Mouse (Mus musculus) limb, embryonic 14.5 days (tissue): ENCODE results near the gene Ajuba. TPM values are rescaled to one million over a fixed set of nuclear protein-coding genes. Genes with fewer than 3 reads are reported as not detected.
A peak's percentile ranks its signal among the peaks of the same experiment; 100 is the strongest.

Experiments
- ATAC-seq: fragments of 200-750 bp; cut with Nextera tagmentation; 2 replicates; pipeline ENCODE4 v1.8.0; 2017; ENCODE audit warnings: low read depth, moderate number of reproducible peaks, moderate TSS enrichment; ENCODE audit not compliant: low FRiP score
- DNase-seq: peaks from one replicate; pipeline ENCODE4 v3.0.0-alpha.2; 2015; ENCODE audit warnings: low spot score
- H3K27ac ChIP-seq: fragments of 300-500 bp; sonication (generic); replicated peaks from 2 replicates; pipeline ENCODE4 v1.5.1; 2014; ENCODE audit warnings: low read depth, mild to moderate bottlenecking, low read length, moderate library complexity, mixed read lengths
- H3K27me3 ChIP-seq: fragments of 300-500 bp; sonication (generic); 2 replicates; pipeline ENCODE4 v1.6.1; 2014; ENCODE audit warnings: low read length, mixed read lengths; ENCODE audit not compliant: control insufficient read depth, insufficient read depth
- H3K36me3 ChIP-seq: fragments of 300-500 bp; sonication (generic); 2 replicates; pipeline ENCODE4 v1.6.1; 2014; ENCODE audit warnings: mild to moderate bottlenecking, low read length, moderate library complexity, mixed read lengths; ENCODE audit not compliant: control insufficient read depth, insufficient read depth
- H3K4me1 ChIP-seq: fragments of 300-500 bp; sonication (generic); 2 replicates; pipeline ENCODE4 v1.6.1; 2014; ENCODE audit warnings: antibody characterized with exemption, low read length, mixed read lengths; ENCODE audit not compliant: control insufficient read depth, insufficient read depth
- H3K4me2 ChIP-seq: fragments of 300-500 bp; sonication (generic); replicated peaks from 2 replicates; pipeline ENCODE4 v1.6.1; 2014; ENCODE audit warnings: low read depth, mild to moderate bottlenecking, low read length, moderate library complexity; ENCODE audit not compliant: severe bottlenecking
- H3K4me3 ChIP-seq: fragments of 300-500 bp; sonication (generic); replicated peaks from 2 replicates; pipeline ENCODE4 v1.5.1; 2014; ENCODE audit warnings: low read length
- H3K9ac ChIP-seq: fragments of 300-500 bp; sonication (generic); 2 replicates; pipeline ENCODE4 v1.6.1; 2014; ENCODE audit warnings: mild to moderate bottlenecking, low read depth, low read length, moderate library complexity; ENCODE audit not compliant: severe bottlenecking
- H3K9me3 ChIP-seq: fragments of 300-500 bp; sonication (generic); 2 replicates; pipeline ENCODE4 v1.6.1; 2016; ENCODE audit warnings: low read length; ENCODE audit not compliant: control insufficient read depth
- POLR2A ChIP-seq: fragments of 200-500 bp; IDR thresholded peaks from 2 replicates; pipeline ENCODE4 v1.8.0; 2012; ENCODE audit warnings: inconsistent platforms, mild to moderate bottlenecking, moderate library complexity, borderline replicate concordance; ENCODE audit not compliant: insufficient read depth, insufficient read length; ENCODE audit errors: extremely low read depth
- WGBS: fragments of 180-500 bp; shearing (Covaris S2); extraction: QIAGEN DNeasy Blood & Tissue Kit; methylation state at CpG from one replicate; pipeline ENCODE4 v1.1.7; 2014; 5-methylcytosine and 5-hydroxymethylcytosine counted together
- polyA plus RNA-seq, 2 experiments: library from polyadenylated mRNA; depleted of rRNA in 1 of 2; stranded (reverse) in 1 of 2; unstranded in 1 of 2; fragments of >200 nt; fragmentation: Nextera tagmentation in 1 of 2; extraction: Ambion mirVana in 1 of 2; gene quantifications; 2 replicates each; pipeline versions ENCODE4 v1.2.1 to v1.2.3; 2012 to 2014

The Ajuba gene
- polyA plus RNA-seq, 2 experiments: 18.1 to 61.4 TPM

DNA sequence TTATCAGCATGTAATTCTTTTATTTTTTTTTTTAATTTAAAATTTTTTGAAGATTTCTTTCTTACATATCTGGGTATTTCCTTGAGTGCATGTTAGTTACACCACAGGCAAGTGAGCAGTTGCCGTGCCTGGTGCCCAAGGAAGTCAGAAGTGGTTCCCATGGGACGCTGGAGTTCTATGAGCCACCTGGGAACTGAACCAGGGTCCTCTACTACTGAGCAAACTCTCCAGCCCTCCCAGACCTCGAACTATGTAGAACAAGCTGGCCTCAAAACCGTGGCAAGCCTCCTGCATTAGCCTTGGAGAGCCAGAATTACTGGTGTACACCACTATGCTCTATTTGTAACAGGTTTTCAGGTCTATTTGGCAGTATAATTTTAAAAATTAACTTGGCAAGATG is 25.3 kb upstream of the Ajuba start:
- DNase-seq: no peak
- Histone ChIP-seq H3K27ac (peak overlapping the region; percentile 90), H3K36me3 (no peaks in the 10 kb centered on the region), H3K9ac (peak overlapping the region; percentile 84; the same call in 1 of the 2 replicates), H3K4me2 (peak overlapping the region; percentile 44), H3K27me3 (no peaks in the 10 kb centered on the region), H3K9me3 (no peaks in the 10 kb centered on the region), H3K4me3 (peak overlapping the region; percentile 62), H3K4me1 (peaks cover 18% of the 10 kb centered on the region)
- peak; percentile 1; the same call in 1 of the 2 replicates for ATAC-seq
- no peak for TF ChIP-seq POLR2A
- 35% methylated on average over 4 of the region's 4 CpGs for WGBS

- H3K9ac ChIP-seq: no peak overlapping the region
- H3K4me2 ChIP-seq: no peak overlapping the region
- H3K4me1 ChIP-seq: peaks cover 18% of the 10 kb centered on the region
- H3K36me3 ChIP-seq: no peaks in the 10 kb centered on the region; the same call in 1 of the 2 replicates
- H3K27ac ChIP-seq: no peak overlapping the region
- ATAC-seq (no peak), DNase-seq (no peak)
- no peak overlapping the region for H3K4me3 ChIP-seq
- H3K9me3 ChIP-seq: no peaks in the 10 kb centered on the region
- TF ChIP-seq POLR2A: no peak
- H3K27me3 ChIP-seq: no peaks in the 10 kb centered on the region
- WGBS: 80% methylated on average over 2 of the region's 2 CpGs
Measured at GRCm38 (mm10) chr14:54601601-54602000, 24.2 kb upstream of the Ajuba start.

DNA sequence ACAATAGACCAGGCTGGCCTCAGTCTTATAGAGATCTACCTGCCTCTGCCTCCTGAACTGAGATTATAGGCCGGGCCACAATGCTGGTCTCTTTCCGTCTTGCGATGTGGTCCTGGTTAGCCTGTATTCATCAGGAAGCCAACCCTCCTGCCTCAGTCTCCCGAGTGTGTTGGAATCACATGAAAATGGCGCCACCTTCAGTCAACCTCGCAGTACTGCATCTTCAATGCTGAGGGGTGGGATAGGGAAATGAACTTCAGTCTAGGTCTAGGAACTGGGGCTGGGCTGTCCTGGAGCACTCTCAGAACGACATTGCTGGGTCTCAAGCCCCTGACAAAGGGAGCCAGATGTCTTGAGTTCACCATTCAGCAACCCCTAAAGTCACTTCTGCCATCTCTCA is 19.7 kb upstream of the Ajuba start:
- ATAC-seq: no peak
- Histone ChIP-seq H3K4me1 (no peaks in the 10 kb centered on the region), H3K27ac (no peak overlapping the region), H3K9me3 (no peaks in the 10 kb centered on the region), H3K36me3 (peaks cover 13% of the 10 kb centered on the region; the same call in 1 of the 2 replicates), H3K4me2 (no peak overlapping the region), H3K4me3 (no peak overlapping the region), H3K9ac (no peak overlapping the region), H3K27me3 (no peaks in the 10 kb centered on the region)
- 72% methylated on average over 7 of the region's 7 CpGs for WGBS
- no peak for TF ChIP-seq POLR2A
- no peak for DNase-seq

DNA sequence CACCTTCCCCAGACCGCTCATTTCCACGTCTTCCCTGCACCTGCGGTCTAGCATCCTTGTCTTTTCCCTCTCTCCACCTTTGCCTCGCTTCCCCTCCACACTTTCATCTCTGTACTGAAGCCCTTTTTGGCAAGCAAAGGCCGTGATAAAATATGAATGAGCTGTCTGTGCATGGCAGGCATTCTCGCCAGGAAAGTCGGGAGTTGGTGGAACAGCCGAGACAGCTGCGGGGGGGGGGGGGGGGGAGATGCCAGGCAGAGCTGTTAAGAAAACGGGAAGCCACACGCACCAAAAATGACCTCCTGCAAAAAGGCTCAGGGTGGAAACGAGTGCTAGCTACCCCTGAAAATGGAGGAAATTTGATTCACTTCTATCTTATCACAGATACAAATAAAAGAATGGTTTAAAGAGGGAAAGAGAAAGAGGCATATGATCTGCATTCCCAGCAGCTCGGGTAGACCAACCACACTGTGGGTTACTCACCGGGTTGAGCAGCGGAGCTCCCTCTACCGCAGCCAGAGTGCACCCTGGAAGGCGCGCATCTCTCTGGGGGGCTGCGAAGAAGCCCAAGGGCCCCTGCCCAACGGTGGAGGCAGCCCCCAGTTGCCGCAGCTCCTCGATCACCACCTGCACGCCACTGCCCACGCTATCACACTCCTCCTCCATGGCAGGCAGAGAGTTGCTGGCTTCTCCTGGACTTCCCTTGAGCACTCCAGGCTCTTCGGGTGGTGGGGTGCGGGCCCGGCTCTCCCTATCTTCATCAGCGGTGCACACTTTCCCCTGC is 17.5 kb upstream of the Ajuba start:
- no peak overlapping the region for H3K4me3 ChIP-seq
- TF ChIP-seq POLR2A: no peak
- no peak overlapping the region for H3K9ac ChIP-seq
- DNase-seq (no peak), ATAC-seq (no peak)
- peaks cover 28% of the 10 kb centered on the region; the same call in 1 of the 2 replicates for H3K36me3 ChIP-seq
- H3K4me2 ChIP-seq: no peak overlapping the region
- no peak overlapping the region for H3K27ac ChIP-seq
- H3K27me3 ChIP-seq: no peaks in the 10 kb centered on the region
- H3K4me1 ChIP-seq: no peaks in the 10 kb centered on the region
- WGBS: 71% methylated on average over 28 of the region's 28 CpGs
- H3K9me3 ChIP-seq: no peaks in the 10 kb centered on the region

DNA sequence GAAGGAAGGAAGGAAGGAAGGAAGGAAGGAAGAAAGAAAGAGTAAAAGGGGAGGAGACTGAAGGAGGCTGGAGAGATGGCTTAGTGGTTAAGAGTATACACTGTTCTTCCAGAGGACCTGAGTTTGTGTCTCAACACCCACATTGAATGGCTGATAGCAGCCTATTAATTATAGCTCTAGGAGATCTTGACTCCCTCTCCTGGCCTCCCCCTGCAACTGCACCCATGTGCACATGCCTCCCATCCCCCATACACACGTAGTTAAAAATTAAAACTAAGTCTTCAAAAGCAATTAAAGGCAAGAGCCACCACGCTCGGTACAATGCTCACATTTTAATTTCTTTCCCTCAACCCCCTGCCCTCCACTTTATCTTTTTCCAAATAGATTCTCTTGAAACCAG is 16.7 kb upstream of the Ajuba start:
- Histone ChIP-seq H3K27me3 (no peaks in the 10 kb centered on the region), H3K36me3 (peaks cover 28% of the 10 kb centered on the region; the same call in 1 of the 2 replicates), H3K9me3 (no peaks in the 10 kb centered on the region), H3K27ac (no peak overlapping the region), H3K4me2 (no peak overlapping the region), H3K4me1 (no peaks in the 10 kb centered on the region), H3K4me3 (no peak overlapping the region), H3K9ac (no peak overlapping the region)
- TF ChIP-seq POLR2A: no peak
- DNase-seq (no peak), ATAC-seq (no peak)
- WGBS: 90% methylated on average over 3 of the region's 3 CpGs
